ENCODE assay signal across 26 mouse cellular contexts in the genomic region with DNA sequence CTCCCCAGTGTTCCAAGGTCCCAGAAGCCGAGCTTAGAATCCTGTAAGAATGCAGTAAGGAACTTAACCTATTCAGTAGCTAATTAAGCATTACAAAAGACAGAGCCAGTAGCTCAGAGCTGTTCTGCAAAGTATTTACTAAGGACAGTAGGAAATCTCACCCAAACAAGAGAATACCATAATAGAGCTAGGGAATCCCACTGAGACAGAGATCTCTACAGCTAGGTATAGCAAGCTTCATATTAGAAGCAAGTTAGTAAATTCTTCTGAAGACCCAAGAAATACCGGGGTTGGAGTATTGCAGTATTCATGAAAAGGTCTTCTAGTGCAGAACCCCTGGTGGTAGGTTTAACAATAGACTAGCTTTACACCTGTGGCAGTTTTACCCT.
"Had no signal": no experiment of that assay in that cellular context is flagged by ENCODE, and none has a peak within 500 bp of the region (broad histone marks: within the 10 kb centered on the region; RNA-seq: fewer than 3 reads in every experiment).

No protein-coding gene starts in this region.

- DNase-seq: gastrocnemius, adult 2 months; gastrocnemius, postnatal 10 days; gastrocnemius, postnatal 25 days; heart, adult 18-20 months; heart, postnatal 10 days; heart, postnatal 4 days; kidney, adult 18-20 months; kidney, adult 8-10 months; kidney, postnatal 10 days; kidney, postnatal 25 days; kidney, postnatal 4 days; liver had no signal

- H3K27me3 ChIP-seq: heart, embryonic 12.5 days; hindbrain, embryonic 12.5 days; intestine, embryonic 15.5 days; limb, embryonic 12.5 days had no signal

- H3K4me2 ChIP-seq: heart, embryonic 12.5 days; hindbrain, embryonic 12.5 days; hindbrain, embryonic 14.5 days; intestine, embryonic 15.5 days; limb, embryonic 12.5 days; liver, embryonic 11.5 days had no signal

- H3K27ac ChIP-seq: gastrocnemius, adult 2 months; heart, embryonic 10.5 days; hindbrain, embryonic 10.5 days; hindbrain, embryonic 12.5 days; hindbrain, embryonic 14.5 days; intestine, embryonic 15.5 days; layer of hippocampus, adult 2 months; left cerebral cortex, adult 2 months; limb, embryonic 10.5 days; limb, embryonic 12.5 days had no signal

- H3K9ac ChIP-seq: heart, embryonic 12.5 days; hindbrain, embryonic 12.5 days; hindbrain, embryonic 14.5 days; intestine, embryonic 15.5 days; limb, embryonic 12.5 days had no signal

- ATAC-seq: hindbrain, embryonic 16.5 days; inflammation-experienced regulatory T-cells, adult 6 months; intestine, embryonic 15.5 days; intestine, postnatal 0 days had no signal

- H3K4me3 ChIP-seq: gastrocnemius, adult 2 months; heart, embryonic 10.5 days; heart, embryonic 12.5 days; hindbrain, embryonic 10.5 days; hindbrain, embryonic 12.5 days; intestine, embryonic 15.5 days; layer of hippocampus, adult 2 months; left cerebral cortex, adult 2 months; limb, embryonic 10.5 days; limb, embryonic 12.5 days had no signal

- H3K4me1 ChIP-seq: heart, embryonic 10.5 days; heart, embryonic 12.5 days; hindbrain, embryonic 10.5 days; hindbrain, embryonic 12.5 days; intestine, embryonic 15.5 days; limb, embryonic 10.5 days; limb, embryonic 12.5 days had no signal

- H3K9me3 ChIP-seq: heart, embryonic 10.5 days; heart, embryonic 12.5 days; hindbrain, embryonic 10.5 days; hindbrain, embryonic 12.5 days; intestine, embryonic 15.5 days; limb, embryonic 10.5 days; limb, embryonic 12.5 days had no signal

- H3K36me3 ChIP-seq: heart, embryonic 12.5 days; hindbrain, embryonic 10.5 days; hindbrain, embryonic 12.5 days; intestine, embryonic 15.5 days; limb, embryonic 10.5 days; limb, embryonic 12.5 days had no signal
